Mouse (Mus musculus) kidney, adult 2 months (tissue): ENCODE results near the gene Atg4a-ps.

Source experiments
- CTCF ChIP-seq: fragments of 200-500 bp; conservative IDR thresholded peaks from 2 replicates; pipeline ENCODE4 v1.5.1; 2011; ENCODE audit warnings: low read depth, mild to moderate bottlenecking, control low read depth, low read length, moderate library complexity, mixed read lengths; ENCODE audit not compliant: insufficient read depth, insufficient read length
- POLR2A ChIP-seq: fragments of 200-500 bp; IDR thresholded peaks from one replicate; pipeline ENCODE4 v1.6.1; 2011; ENCODE audit warnings: low read depth, low read length, control low read depth

DNA sequence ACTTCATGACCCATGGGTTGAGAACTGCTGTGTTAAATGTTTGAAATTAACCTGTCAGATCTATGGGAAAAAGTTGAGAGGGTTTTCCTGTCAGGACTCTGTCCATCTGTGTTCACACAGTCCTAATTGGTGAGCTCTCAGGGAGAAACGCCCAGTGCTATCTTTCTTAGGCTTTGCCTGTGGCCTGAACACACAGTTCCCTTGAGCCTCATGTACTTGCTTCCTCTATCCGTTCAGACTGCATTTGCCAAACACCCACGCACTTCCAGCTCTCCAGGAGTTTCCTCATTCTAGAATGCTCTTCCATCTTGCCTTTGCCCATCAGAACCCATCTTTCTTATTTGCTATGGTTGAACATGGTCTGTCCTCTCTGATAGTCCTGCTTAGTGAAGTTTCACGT is 2.6 kb upstream of the Atg4a-ps start:
- TF ChIP-seq CTCF = no peak
- no peak for TF ChIP-seq POLR2A
